Mouse (Mus musculus) frontal cortex, postnatal 14 days (tissue): Measurements from ENCODE around the gene 1700037H04Rik.

Source experiments
- DNase-seq, 2 experiments: peaks; one replicate each; pipeline ENCODE4 v3.0.0; 2022; ENCODE audit warnings: low spot score in 2 of 2

The 1700037H04Rik gene

DNA sequence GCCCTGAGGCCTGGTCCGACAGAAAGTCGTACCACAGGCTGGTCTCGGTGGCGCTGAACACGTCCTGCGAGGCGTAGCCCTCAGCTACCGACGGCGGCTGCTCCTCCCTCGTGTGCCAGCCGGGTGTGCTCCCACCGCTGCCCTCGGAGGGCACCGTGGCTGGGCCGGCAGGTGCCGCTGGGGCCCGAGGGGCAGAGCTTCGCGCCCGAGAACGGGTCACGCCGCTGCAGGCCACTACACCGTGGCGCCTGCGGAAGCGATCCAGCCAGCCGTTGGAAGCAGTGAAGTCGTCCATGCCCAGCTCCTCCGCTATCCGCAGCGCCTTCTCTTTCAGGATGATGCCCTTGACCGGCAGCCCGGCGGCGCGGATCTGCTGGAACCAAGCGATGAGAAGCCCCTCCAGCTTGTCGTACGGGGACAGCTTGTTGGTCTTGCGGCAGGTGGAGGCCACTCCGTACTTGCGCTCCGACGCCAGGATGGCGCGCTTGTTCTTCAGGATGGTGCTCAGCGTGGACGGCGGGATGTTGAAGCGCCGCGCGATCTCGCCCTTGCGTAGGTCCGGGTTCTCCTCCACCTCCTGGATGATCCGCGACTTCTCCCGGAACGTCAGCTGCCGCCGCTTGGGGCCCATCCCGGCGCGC lies 19.5 kb upstream of the 1700037H04Rik start:
- DNase-seq, result peak; percentile 40 to 62

DNA sequence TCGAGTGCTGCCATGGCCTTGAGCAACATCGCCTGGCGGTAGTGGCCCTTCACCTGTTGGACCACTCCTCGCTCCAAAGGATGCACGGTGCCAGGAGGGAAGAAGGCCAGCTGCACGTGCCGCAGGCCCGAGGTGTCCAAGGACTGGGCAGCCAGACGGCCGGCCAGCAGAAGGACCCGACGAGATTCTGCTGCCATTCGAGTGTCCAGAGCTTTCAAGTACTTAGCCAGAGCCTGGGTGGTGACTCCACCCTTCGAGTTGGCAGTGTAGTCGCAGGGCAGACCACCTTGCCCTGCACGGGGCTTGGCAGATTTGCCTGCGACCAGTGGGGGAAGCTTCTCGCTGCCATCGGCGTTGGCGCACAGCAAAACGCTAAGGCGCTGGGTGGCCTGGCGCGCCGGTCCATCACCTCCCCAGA lies 19.0 kb upstream of the 1700037H04Rik start:
- DNase-seq, result peak in 1 of 2 experiments; percentile 21

DNA sequence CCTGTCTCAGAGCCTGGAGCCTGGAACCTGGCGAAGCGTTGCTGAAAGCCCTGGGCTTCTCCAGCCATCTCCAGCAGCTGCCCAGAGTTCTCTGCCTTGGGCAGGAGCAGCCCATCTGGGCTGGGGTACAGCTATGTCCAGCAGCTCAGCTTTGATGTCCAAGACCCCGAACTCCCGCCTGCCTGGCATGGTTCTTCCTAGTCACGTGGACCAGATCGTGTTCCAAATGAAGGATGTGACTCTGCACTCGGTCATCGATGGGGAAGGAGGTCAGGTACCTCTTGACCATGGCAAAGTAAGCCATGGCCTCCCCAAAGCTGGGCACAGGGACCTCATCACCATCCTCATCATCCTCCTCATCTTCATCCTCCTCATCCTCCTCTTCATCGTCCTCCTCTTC lies 18.1 kb upstream of the 1700037H04Rik start:
- DNase-seq, result no peak

DNA sequence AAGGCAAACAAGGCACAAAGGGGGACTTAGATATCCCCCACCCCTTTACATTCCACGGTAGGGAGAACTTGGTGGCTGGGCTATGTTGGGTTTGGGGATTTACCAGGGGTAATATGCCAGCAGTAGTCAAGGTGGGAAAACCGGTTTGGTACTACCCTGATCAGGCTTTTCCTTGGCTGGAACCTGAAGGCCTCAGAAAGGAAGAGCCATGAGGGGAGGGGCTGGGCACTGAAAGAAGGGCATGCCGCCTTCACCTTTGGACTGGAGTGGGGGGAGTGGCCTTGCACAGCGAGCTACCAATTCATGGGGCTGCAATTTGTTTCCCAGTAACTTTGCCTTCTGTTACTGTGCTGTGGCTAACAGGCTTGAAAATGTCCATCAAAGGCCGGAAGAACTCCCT lies 16.6 kb upstream of the 1700037H04Rik start:
- no peak for DNase-seq

DNA sequence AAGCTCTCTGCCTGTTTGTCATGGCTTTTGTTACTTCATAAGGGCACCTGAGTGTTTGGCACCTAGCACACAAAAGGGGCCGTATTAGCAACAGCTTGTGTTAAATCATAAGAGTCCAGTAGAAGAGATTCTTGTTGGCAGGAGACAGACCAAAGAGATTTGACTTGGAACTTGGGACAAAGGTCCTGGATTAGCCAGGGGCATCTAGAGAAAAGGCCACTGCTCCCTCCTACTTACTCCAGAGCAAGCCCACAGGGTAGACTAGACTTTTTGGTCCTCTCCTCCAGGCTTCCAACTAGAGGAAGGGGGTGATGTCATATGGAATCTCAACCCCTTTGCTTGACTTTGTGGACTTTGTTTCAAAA lies 16.0 kb upstream of the 1700037H04Rik start:
- no peak for DNase-seq

DNA sequence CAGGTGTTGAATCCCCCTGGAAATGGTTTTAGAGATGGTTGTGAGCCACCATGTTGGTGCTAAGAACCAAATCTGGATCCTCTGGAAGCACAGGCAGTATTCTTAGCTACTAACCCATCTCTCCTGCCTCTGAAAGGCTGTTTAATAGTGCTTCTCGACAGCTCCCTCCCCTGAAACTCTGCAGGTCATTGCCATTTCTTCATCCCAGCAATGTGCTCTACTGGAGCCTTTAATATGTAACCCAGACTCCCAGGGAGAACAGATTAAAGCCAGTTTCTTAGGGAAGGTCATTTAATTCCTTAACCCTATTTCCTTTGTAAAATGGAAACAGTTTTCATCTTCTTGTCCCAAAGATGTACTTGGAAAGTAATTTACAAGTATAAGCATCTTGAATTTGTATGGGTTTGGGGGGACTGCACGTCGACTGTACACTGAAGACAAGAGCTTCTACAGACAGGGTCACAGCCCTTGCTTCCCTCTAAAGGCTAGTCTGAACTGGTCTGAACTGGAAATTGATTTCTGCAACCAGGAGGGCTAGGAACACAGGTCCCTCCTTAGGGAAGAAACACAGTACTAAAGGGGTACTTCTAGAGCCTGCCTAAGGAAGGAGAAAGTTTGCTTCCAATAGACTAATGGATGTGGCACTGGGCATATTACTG lies 15.5 kb upstream of the 1700037H04Rik start:
- no peak for DNase-seq

DNA sequence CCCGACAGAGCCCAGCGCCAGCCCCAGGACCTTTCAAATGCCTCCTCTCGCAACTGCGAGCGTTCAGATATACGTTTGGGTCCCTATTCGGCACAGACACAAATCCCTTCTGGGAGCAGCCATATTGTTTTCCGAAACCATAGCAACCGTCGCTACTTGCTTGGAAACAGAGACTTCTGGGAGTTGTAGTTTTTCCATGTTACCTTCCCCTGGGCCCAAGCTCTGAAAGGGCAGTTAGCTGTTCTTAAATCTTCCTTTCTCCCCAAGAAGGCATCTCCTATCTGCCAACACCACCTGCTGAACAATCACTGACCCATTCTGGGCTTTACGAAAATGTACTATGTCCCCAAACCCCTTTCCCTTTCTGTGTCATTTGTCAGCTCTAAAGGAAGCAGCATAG lies 14.8 kb upstream of the 1700037H04Rik start:
- peak; percentile 41 to 54 for DNase-seq

DNA sequence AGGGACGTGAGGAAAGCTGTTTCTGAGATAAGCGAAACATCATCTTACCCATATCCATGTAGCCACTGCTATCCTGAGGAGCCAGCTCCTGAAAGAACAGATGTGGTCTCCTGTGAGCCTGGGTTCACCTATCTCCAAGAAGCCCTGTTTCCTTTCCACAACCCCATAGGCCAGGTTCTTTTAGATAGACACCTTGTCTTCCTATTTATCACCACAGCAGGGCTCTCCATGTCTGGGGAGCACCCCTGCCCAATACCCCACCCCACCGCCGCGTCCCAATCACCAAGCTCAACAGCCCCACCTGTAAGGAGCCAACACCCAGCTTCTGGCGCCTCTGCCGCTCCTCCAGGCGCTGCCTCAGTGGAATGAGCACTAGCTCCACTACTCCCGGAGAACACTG lies 12.4 kb upstream of the 1700037H04Rik start:
- DNase-seq, result no peak

DNA sequence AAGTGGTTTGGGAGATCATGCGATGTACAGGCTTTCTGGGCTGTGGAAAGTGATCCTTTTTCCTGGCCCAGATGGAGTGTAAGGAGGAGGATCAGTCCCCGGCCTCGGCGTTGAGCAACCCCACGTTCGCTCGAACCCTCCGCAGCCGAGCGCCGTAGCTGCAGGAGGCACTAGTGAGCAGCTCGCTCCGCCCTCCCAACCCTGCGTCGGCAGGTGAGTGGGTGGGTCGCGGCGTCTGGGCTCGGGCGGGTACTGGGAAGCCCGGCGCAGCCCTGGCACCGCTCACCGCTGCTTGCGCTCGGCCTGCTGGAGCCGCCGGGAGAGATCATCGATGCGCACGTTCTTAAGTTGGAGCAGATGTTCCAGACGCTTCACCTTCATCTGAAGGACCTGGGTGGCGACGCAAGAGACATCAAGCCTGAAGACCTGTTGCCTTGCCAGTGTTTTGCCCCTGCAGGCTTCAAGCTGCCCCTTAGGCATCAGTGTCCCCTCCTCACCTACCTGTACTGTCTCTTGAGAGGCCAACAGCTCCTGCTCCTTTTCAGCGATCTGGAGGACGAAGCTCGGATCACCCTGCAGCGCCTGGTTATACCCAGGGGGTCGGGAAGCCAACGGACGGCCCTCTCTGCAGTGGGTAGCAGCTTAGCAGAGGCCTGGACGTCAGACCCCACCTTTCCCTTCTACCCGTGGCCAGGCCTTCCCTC lies 11.7 kb upstream of the 1700037H04Rik start:
- peak; percentile 50 to 61 for DNase-seq

DNA sequence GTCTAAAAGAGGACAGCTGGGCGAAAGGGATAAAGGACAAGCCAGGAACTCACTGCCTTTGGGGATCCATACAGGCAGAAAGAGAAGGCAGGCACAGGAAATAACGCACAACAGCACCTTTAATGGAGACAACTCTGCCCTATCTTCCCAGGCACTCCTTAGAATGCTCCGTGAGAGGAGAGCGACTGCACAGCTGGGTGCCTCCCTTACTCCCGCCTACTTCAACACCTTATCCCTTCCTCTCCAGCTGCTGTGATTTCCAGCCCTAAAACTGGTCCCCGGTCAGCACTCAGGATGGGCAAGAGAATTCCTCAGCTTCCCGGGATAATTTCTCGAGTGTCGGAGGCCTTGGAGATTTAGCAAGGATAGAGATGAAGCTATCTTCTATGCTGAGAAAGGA lies 11.1 kb upstream of the 1700037H04Rik start:
- no peak for DNase-seq

DNA sequence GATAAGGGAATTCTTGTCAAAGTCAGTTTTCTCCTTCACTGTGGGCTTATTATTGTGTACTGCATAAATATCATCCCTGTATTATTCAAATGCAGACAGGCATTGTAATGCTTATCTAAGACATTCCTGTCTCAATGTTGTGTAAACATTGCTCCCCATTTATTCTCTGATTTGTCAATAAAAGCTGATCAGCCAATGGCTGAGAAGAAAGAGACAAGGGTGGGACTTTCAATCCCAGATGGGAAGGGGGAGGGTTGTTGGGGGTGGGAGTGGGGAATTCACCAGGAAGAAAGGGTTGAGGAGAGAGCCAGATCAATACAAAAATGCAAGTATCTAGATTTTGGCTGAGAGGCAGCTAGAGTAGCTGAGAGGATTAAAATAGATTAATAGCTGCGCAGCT lies 9.0 kb upstream of the 1700037H04Rik start:
- no peak for DNase-seq

DNA sequence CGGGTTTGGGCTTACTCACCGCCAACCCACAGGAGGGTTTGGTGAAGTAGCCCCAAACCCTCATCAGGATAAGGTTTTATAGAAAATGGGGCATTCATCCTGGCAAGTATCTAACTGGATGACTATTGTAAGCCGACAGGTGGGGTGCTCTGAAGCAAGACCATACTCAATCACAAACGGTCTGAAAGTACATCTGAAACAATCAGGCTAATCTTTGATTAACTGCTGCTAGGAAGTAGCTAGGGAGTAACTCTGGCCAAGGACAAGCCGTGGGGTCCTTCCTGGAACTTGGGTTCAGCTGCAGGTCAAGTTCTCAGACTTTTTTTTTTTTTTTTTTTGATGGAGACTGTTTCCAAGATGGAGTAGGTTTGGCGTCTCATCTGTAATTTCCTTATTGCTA lies 8.1 kb upstream of the 1700037H04Rik start:
- no peak for DNase-seq

DNA sequence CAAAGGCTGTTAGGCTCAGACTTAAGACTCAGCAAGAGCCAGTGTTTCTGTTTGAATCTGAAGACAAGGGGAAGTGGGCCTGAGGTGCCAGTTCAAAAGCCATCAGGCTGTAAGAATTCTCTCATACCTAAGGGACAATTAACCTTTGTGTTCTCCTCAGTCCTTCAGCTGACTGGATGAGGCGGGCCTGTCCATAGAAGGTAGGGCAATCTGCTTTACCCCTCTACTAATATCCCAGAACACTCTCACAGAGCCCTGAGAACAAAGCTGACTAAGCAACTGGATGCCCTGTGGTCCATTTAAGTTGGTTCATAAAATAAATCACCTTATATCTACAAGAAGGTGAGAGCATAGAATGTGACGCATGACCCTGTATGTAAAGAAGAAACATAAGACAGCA lies 6.3 kb upstream of the 1700037H04Rik start:
- no peak for DNase-seq

DNA sequence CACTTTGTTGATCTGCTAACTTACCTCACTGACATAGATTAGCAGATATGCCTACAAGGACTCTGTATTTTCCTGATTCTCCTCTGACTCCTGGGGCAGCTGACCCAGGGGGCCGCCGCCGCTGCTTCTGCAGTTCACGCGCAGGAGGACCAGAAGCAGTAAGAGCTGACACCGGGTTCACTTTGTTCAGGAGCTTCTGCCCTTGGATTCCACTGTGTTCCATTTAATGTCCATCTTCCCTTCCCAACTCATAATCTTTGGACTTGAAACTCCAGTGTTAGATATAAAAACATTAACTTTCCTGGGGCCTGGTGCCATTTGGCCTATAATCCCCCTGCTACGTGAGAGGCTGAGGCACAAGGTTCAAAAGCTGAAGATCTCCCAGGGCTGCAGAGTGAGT lies 4.0 kb upstream of the 1700037H04Rik start:
- DNase-seq, result no peak

DNA sequence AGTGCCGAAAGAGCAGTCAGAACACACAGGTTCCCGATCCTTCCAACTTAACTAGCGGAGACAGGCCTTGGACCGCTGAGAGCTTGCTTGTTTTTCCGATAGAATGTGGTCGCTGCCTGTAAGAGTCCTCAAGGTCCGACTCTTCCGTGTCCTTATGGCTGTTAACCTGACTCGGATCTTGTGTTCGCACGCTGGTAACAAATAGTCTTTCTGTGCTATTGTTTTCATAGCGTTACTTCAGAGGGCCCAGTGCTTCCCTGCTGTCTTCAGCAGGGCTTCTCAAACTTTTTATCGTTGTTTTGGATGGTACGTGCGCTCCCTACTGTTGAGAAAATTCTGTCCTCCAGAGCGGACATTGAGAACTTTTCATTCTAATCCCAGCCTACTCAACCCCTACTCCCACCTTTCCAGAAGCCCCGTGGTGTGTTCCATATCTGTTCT lies 810 bp upstream of the 1700037H04Rik start:
- DNase-seq, result peak in 1 of 2 experiments; percentile 19

DNA sequence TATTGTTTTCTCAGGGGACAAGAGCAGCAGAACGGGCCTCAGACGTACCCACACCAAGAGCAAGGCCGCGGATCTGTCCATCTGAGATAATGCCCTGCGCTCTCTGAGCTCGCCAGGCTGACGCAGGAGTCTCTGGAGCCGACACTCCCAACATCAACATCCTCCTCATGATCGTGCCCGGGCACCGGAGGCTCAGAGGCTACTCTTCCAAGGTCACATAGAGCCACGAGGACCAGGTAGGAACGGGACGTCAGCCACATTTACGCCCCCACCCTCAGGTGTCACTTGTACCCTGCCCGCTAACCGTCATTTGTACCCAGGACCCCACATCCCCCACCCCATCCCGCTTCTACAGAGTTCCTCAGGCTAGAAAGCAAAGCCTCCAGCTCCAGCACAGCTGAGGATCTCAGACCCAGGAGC lies 380 bp downstream of the 1700037H04Rik start:
- DNase-seq, result peak in 1 of 2 experiments; percentile 43

DNA sequence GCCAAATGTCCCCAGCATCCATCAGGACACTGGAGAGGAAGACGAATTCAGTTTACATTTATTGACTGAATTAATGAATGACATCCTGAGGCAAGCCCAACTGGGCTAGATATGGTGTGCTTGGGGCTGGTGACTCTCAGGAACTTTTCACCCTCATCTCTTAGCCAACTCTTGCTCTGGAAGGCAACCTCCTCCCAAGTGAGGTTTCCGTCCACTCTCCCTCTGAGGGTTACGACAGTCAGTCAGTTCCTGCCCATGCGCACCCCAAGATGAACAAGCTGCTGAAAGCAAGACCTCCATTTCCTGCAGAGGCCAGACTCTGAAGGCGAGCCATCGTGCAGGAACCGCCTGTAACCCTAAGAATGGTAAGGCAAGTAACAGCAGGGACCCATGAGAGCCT lies 2.9 kb downstream of the 1700037H04Rik start:
- DNase-seq, result no peak

DNA sequence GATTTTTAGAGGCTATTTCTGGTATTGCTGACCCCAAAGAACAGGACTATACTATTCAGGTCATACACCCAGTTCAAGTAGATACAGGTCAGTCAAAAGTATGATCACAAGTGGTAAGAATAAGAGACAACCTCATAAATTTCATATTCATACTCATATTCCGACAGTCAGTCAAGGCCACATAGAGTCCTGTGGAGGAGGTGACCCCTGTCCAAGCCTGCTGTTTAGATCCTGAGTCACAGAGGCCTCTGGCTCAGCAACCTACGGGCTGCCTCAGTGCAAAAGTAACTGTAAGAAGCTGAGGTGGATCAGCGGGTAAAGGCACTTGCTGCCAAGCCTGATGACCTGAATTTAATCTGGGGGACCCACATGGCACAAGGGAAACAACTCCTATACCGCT lies 5.8 kb downstream of the 1700037H04Rik start:
- no peak for DNase-seq

DNA sequence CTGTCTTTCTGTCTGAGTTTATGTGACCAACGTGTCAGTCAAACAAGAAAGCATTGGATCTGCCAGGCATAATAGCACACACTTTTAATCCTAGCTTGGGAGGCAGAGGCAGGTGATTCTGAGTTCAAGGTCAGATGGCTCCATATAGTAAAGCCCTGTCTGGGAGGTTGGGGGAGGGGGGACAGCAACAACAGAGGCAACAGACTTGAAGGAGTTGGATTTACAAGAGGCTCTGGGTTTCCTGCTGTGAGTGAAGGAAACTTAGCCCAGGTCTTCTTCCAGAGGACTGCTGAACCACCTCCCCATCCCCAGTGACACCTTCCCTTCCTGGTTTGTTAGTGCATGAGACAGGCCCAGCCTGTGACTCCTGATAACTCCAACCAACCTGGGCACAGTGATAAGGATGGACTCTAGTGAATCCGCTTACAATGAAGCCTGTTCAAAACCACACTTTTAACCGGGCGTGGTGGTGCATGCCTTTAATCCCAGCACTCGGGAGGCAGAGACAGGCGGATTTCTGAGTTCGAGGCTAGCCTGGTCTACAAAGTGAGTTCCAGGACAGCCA lies 7.6 kb downstream of the 1700037H04Rik start:
- no peak for DNase-seq

DNA sequence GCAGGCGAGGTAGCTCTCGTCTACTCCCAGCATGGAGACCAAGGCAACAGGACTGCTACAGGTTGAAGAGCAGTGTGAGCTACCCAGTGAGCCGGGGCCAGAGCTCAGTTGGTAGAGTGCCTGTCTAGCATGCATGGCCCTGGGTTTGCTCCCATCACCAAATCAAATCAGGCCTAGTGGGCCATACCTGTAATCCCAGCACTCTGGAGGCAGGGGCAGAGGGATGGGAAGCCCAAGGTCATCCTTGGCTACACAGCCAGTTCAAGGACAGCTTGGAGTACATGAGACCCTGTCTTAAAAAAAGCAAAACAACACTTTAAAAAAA lies 10.7 kb downstream of the 1700037H04Rik start:
- no peak for DNase-seq

DNA sequence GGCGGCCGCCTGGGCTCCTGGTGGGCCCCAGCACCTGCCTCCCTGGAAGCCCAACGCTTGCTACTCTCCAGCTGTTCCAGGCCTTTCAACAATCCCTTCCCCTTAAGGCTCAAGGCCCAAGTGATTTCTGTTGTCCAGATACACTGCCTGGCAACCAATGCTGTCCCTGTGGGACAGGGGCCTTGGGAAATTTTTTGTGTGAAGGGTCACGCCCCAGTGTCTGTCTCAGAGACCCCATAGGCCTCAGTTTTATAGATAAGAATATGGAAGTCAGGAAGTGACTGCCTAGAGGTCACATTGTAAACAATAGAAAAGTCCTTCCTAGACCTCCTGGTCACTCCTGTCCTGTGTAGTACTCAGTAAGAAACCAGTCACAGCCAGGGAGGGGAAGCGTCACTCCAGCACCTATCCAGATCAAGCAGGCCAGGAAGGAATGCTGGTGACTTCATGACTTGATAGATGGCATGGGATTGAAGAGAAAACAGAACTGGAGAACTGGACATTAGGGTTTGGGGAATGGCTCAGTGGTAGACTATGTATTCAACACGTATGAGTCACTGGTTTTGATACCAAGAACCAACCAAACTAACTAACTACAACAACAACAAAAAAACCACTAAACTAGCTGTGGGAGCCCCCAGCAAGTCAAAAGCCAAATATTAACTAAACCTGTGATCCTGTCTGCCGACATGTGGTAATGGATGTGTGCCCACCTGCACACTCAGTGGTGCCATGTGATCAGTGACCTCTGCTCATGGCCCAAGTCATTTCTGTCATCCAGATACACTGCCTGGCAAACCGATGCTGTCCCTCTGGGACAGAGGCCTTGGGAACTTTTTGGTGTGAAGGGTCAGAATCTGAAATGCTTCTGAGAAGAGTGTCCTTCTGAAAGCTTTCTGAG lies 11.3 kb downstream of the 1700037H04Rik start:
- no peak for DNase-seq

DNA sequence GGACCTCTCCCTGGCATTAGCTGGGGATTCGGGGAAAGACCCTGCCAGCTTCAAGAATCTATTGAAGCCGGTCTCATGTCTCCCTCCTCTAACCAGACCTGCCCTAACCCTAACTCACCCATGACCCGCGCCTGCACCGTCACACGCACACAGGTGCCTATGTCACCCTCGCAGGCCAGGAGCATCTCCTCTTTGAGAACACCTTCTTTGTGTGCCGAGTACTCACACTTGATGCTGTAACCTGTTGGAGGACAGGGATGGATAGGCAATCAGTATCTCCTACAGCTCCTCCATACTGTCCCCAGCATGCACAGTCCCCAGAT lies 12.9 kb downstream of the 1700037H04Rik start:
- DNase-seq, result no peak
